Comparison of ENCODE assay signal across 18 mouse cellular contexts in genomic region chr11:20862101-20862500, GRCm38 (mm10). TPM values are rescaled to one million over a fixed set of nuclear protein-coding genes. Genes with fewer than 3 reads are reported as not detected.
DNase-seq lines count a peak whose midpoint lies in the region; ATAC-seq and TF ChIP-seq lines count a peak whose summit lies in the region.
"Had no signal": no experiment of that assay in that cellular context is flagged by ENCODE, and none has a peak within 500 bp of the region (broad histone marks: within the 10 kb centered on the region; RNA-seq: fewer than 3 reads in every experiment).

No protein-coding gene starts in this region.

- no peak for TF ChIP-seq CTCF in lung, postnatal 0 days (IDR thresholded peaks at IDR 0.05)

- no peak overlapping the region for H3K4me2 ChIP-seq in lung, postnatal 0 days (replicated peaks; ENCODE audit: low read depth, low read length)
- H3K4me2 ChIP-seq: embryonic facial prominence, embryonic 12.5 days; forebrain, embryonic 13.5 days; forebrain, embryonic 15.5 days had no signal

- no peak for ATAC-seq in lung, postnatal 0 days
- ATAC-seq: forebrain, embryonic 13.5 days; forebrain, embryonic 15.5 days had no signal

- DNase-seq in heart, adult 11 months = peak; percentile 87
- DNase-seq in heart, postnatal 10 days = no peak
- peak; percentile 41 for DNase-seq in lung, postnatal 0 days (ENCODE audit: low spot score)
- DNase-seq in lung, postnatal 4 days = no peak
- DNase-seq in skeletal muscle tissue, adult 2 months (ENCODE audit: low read depth, low spot score) = peak; percentile 10
- no peak for DNase-seq in spleen, postnatal 10 days (ENCODE audit: low spot score in 2 of 2)
- DNase-seq: adrenal gland, adult 8-10 months; adrenal gland, postnatal 14 days; adrenal gland, postnatal 36 days; cerebellum, adult 11-12 months; cerebellum, adult 2 months; cerebellum, adult 9-10 months; cerebellum, postnatal 10 days; cerebellum, postnatal 25 days had no signal

- H3K9me3 ChIP-seq in lung, postnatal 0 days (ENCODE audit: low read length) = no peaks in the 10 kb centered on the region
- H3K9me3 ChIP-seq: embryonic facial prominence, embryonic 10.5 days; embryonic facial prominence, embryonic 12.5 days; forebrain, embryonic 13.5 days; forebrain, embryonic 15.5 days had no signal

- intact Hi-C loops in heart, postnatal 10 days (cut with DNase I) = no loop called here

- peaks cover 16% of the 10 kb centered on the region; the same call in 1 of the 2 replicates for H3K4me1 ChIP-seq in lung, postnatal 0 days (ENCODE audit: insufficient read depth, low read depth, low read length)

- no peak overlapping the region for H3K27ac ChIP-seq in lung, postnatal 0 days (ENCODE audit: low read length)
- H3K27ac ChIP-seq: embryonic facial prominence, embryonic 10.5 days; embryonic facial prominence, embryonic 12.5 days; forebrain, embryonic 13.5 days; forebrain, embryonic 15.5 days had no signal

- WGBS in lung, postnatal 0 days = 72% methylated on average over 5 of the region's 5 CpGs

- H3K27me3 ChIP-seq in lung, postnatal 0 days (replicated peaks; ENCODE audit: insufficient read depth, low read length) = no peaks in the 10 kb centered on the region
- H3K27me3 ChIP-seq: embryonic facial prominence, embryonic 12.5 days; forebrain, embryonic 13.5 days; forebrain, embryonic 15.5 days had no signal

- no peak for TF ChIP-seq EP300 in lung, postnatal 0 days (IDR thresholded peaks at IDR 0.05)

- no peak overlapping the region for H3K4me3 ChIP-seq in lung, postnatal 0 days (ENCODE audit: low read depth, low read length)
- H3K4me3 ChIP-seq: embryonic facial prominence, embryonic 10.5 days; embryonic facial prominence, embryonic 12.5 days; forebrain, embryonic 13.5 days; forebrain, embryonic 15.5 days had no signal

- no peaks in the 10 kb centered on the region for H3K36me3 ChIP-seq in lung, postnatal 0 days (ENCODE audit: insufficient read depth, low read length)
- H3K36me3 ChIP-seq: embryonic facial prominence, embryonic 10.5 days; embryonic facial prominence, embryonic 12.5 days; forebrain, embryonic 15.5 days had no signal

- H3K9ac ChIP-seq in lung, postnatal 0 days (replicated peaks; ENCODE audit: low read depth) = no peak overlapping the region
- H3K9ac ChIP-seq: embryonic facial prominence, embryonic 12.5 days; forebrain, embryonic 13.5 days; forebrain, embryonic 15.5 days had no signal

RNA-seq across cellular contexts. Expression of gene Lgalsl, which starts 31.2 kb away (rescaled TPM):
- 10 to 100 TPM; 40.3 to 43.1 TPM for total RNA-seq in heart, postnatal 10 days (2021)
- 39.6 and 40.1 TPM in 2 replicates for polyA plus RNA-seq in lung, postnatal 0 days (2015; fragmentation: Nextera tagmentation; extraction: Ambion mirVana)

Comparison
In these comparisons a context has a peak if more than half of its experiments do, and no peak if none do; other contexts are left out.
1. DNase-seq: peak in heart, adult 11 months (single experiment), lung, postnatal 0 days (single experiment) and skeletal muscle tissue, adult 2 months (single experiment); none in heart, postnatal 10 days (0 of 2), lung, postnatal 4 days (0 of 2) and spleen, postnatal 10 days (0 of 2).